Mouse (Mus musculus) layer of hippocampus, adult 2 months (tissue): ENCODE measurements around the gene Tmem170. TPM values are rescaled to one million over a fixed set of nuclear protein-coding genes. Genes with fewer than 3 reads are reported as not detected.
A peak's percentile ranks its signal among the peaks of the same experiment; 100 is the strongest.

Source experiments
- DNase-seq, 2 experiments: peaks; one replicate each; pipeline ENCODE4 v3.0.0; 2022; ENCODE audit warnings: low spot score in 2 of 2
- H3K27ac ChIP-seq: fragments of 200-600 bp; 2 replicates; pipeline ENCODE4 v1.8.1; 2022
- H3K4me3 ChIP-seq: fragments of 200-600 bp; 2 replicates; pipeline ENCODE4 v1.8.1; 2022; ENCODE audit warnings: mild to moderate bottlenecking
- CTCF ChIP-seq: fragments of 200-600 bp; conservative IDR thresholded peaks from 2 replicates; pipeline ENCODE4 v1.8.1; 2022; ENCODE audit warnings: antibody characterized with exemption, mild to moderate bottlenecking, moderate library complexity
- total RNA-seq, 2 experiments: library from RNA; stranded (reverse); gene quantifications; 2 replicates each; pipeline ENCODE4 v1.2.3; 2021

Tmem170 gene
- total RNA-seq, 2 experiments from 2014 or later, result 3.9 to 4.5 TPM

- no peak for DNase-seq
- Histone ChIP-seq H3K27ac (no peak overlapping the region), H3K4me3 (no peak overlapping the region)
- no peak for TF ChIP-seq CTCF
Observed at GRCm38 (mm10) chr8:111892615-111893014, 16.1 kb upstream of the Tmem170 start.

GRCm38 (mm10) chr8:111891983-111892382, 15.4 kb upstream of the Tmem170 start:
- DNase-seq, result no peak
- Histone ChIP-seq H3K27ac (no peak overlapping the region), H3K4me3 (no peak overlapping the region)
- TF ChIP-seq CTCF, result no peak

DNA sequence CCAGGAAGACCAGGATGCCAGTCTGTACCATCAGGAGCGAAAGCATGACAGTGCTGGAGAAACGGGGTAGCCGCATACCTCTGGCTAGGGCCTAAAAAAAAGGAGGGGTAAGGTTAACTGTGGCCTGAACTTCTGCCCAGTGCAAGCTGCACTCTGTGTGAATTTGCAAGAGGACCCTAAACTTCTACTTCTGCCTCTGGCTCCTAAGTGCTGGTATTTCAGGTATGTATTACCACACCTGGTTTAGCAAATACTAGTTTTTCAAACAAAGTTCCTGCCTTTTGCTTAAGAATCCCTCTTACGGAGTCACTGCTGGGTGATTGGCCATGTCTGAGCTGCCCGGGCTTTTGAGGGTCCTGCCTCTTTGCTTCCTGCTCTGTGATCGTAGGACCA, 14.4 kb upstream of the Tmem170 start:
- TF ChIP-seq CTCF, result no peak
- H3K4me3 ChIP-seq, result no peak overlapping the region
- H3K27ac ChIP-seq, result no peak overlapping the region
- DNase-seq, result no peak

DNA sequence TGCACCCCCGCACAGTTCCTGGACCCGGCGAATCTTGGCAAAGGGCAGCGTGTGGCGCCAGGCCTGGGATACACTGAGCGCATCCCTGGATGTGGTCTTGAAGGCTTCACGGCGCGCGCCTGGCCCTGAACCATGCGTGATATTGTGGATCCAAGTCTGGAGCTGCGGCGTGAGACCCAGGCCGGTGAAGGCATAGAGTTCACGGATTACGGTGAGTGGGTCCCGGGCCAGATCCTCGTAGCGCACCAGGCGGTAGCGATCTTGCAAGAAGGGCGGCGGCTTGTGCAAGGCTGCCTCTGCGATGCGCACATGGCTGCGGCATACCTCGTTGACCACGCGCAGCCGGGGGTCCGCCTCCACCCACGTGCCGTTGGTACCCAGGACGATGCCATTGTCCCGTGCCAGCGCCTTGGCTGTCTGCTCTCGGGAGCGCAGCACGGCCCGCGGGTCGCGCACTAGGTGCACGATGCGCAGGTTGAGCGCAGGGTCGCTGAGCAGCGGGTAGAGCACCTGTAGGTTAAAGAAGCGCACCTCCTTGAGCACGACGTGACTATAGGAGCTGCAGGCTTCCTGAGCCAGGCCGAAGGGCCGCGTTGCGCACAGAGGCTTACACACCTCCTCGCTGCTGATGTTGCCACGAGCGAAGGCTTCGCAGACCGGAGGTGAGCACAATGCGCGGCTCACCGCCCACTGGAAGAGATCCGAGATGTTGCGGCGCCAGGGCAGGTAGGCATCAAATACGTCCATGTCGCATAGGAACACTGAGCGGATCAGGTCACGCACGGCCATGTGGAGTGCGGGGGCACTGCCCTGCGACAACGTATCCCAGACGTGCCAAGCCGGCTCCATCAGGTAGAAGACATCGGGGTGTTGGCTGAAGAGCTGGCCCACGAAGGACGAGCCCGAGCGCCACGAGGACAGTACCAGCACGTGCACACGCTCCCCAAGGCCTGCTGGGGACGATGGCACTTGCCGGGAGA, 13.7 kb upstream of the Tmem170 start:
- no peak for TF ChIP-seq CTCF
- Histone ChIP-seq H3K27ac (no peak overlapping the region), H3K4me3 (peak overlapping the region; percentile 54)
- no peak for DNase-seq

DNA sequence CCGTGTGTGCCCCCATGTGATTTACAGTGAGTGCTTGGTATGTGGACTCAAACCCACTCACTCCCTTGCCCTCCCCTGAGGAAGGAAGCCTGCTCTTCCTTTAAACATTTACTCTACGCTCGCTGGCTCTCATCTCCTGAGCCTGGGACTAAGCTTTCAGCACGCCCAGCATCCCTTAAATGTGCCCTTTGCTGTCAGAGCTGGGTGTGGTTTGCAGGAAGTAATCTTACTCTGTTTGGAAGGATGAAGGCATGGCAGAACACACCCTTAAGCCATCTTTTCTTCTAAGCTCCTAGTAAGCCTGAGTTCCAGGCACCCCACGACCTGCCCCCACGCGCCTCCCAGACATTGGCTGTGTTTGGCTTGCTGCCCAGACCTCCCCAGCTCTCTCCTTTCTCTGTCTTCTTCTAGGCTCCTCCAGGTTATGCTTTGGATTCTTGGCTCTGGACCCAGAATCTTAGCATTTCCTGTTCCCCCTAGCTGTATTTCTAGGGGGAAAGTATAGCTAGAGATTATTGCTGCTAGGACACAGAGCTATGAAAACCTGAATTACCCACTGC, 11.6 kb upstream of the Tmem170 start:
- no peak for TF ChIP-seq CTCF
- DNase-seq, result no peak
- Histone ChIP-seq H3K27ac (no peak overlapping the region), H3K4me3 (no peak overlapping the region)

GRCm38 (mm10) chr8:111887479-111887878, 10.9 kb upstream of the Tmem170 start:
- no peak for DNase-seq
- Histone ChIP-seq H3K27ac (no peak overlapping the region), H3K4me3 (no peak overlapping the region)
- no peak for TF ChIP-seq CTCF

GRCm38 (mm10) chr8:111883615-111884014, 7.1 kb upstream of the Tmem170 start:
- Histone ChIP-seq H3K4me3 (no peak overlapping the region), H3K27ac (no peak overlapping the region)
- no peak for TF ChIP-seq CTCF
- no peak for DNase-seq

DNA sequence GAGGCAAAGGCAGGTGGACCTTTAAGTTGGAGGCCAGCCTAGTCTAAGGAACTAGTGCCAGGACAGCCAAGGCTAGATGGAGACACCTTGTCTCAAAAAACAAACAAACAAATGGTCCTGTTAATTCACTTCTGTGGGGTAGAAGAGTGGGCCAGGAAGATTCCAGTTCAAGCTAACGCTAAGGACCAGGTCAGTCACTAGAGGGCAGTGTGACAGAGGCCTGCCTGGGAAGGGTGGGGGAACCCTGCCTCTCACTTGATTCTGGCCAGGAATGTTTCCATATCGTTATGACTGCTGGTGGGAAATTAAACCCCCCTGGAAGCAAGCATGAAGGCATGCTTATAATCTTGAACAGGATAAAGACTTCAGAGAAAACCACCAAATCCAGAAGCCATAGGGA, 5.0 kb upstream of the Tmem170 start:
- peak; percentile 84 for TF ChIP-seq CTCF
- no peak overlapping the region for H3K27ac ChIP-seq
- no peak overlapping the region for H3K4me3 ChIP-seq
- peak; percentile 20 to 62 for DNase-seq

GRCm38 (mm10) chr8:111877711-111878110, 1.2 kb upstream of the Tmem170 start:
- peak; percentile 30; the same call in 1 of the 2 replicates for TF ChIP-seq CTCF
- Histone ChIP-seq H3K27ac (no peak overlapping the region), H3K4me3 (no peak overlapping the region)
- no peak for DNase-seq

DNA sequence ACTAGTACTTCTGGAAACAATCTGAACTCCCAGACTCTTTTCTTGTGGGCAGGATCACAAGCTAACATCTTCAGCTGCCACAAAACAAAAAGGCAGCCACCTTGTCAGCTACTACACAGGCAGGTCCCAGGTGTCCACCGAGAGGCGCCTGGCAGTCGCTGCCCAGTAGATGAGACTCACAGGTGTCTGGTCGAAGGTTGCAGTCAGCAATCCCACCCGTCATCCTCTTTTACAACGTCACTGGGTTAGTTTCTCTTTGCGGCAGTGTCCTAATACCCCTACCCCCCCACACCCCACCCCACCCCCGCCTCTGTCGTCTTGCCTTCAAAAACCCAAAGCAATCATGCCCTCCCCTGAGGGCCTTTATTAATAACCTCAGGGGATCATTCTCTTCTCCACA, 792 bp downstream of the Tmem170 start:
- Histone ChIP-seq H3K27ac (peak overlapping the region; percentile 92; the same call in 1 of the 2 replicates), H3K4me3 (peak overlapping the region; percentile 99)
- TF ChIP-seq CTCF, result no peak
- DNase-seq, result no peak

DNA sequence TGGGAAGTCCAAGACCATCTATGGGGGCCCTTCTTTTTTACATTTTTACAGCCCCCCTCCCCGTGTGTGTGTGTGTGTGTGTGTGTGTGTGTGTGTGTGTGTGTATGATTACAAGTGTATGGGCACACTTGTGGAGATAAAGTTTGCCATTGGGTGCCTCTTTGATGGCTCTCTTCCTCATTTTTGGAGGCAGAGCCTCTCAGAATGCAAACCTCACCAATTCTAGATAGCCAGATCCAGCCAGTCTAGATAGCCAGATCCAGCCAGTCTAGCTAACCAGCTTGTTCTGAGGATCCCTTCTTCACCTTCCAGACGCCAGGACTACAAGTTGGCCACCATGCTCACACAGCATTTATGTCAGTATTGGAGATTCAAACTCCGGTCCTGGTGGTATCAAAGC, 5.3 kb downstream of the Tmem170 start:
- H3K4me3 ChIP-seq, result no peak overlapping the region
- no peak for DNase-seq
- H3K27ac ChIP-seq, result no peak overlapping the region
- TF ChIP-seq CTCF, result no peak

DNA sequence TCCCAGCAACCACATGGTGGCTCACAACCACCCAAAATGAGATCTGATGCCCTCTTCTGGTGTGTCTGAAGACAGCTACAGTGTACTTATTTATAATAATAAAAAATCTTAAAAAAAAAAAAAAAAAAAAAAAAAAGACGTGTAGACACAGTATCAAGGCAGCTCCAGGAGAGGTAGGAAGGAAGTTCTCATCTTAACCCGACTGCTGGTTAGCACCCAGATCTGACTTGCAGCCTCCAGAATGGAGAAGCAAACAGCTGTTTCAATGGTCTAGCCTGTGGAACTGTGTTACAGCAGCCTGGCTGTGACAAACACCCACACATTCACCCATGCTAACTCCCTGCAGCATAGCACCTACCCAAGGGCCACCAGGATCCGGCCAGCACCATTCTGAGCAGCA, 6.2 kb downstream of the Tmem170 start:
- H3K27ac ChIP-seq, result no peak overlapping the region
- DNase-seq, result no peak
- no peak overlapping the region for H3K4me3 ChIP-seq
- TF ChIP-seq CTCF, result no peak

- no peak for DNase-seq
- Histone ChIP-seq H3K27ac (no peak overlapping the region), H3K4me3 (no peak overlapping the region)
- TF ChIP-seq CTCF, result no peak
Observed at GRCm38 (mm10) chr8:111868664-111869063, 7.9 kb downstream of the Tmem170 start.

- no peak for TF ChIP-seq CTCF
- H3K27ac ChIP-seq, result no peak overlapping the region
- DNase-seq, result peak in 1 of 2 experiments; percentile 32
- H3K4me3 ChIP-seq, result no peak overlapping the region
Observed at GRCm38 (mm10) chr8:111865857-111866256, 10.7 kb downstream of the Tmem170 start.
